Mouse (Mus musculus) C2C12 (cell line): ENCODE measurements around the gene Klk10.

ENCODE experiments used
- CEBPB ChIP-seq: IDR thresholded peaks from one replicate; pipeline ENCODE4 v1.6.1; 2011; ENCODE audit warnings: low read depth, mild to moderate bottlenecking, control low read depth, moderate library complexity
- CTCF ChIP-seq: IDR thresholded peaks from one replicate; pipeline ENCODE4 v1.5.1; 2011; ENCODE audit not compliant: control insufficient read depth, insufficient read depth, insufficient read length
- FOSL1 ChIP-seq: IDR thresholded peaks from one replicate; pipeline ENCODE4 v1.8.0; 2011; ENCODE audit warnings: mild to moderate bottlenecking, low read length; ENCODE audit not compliant: poor library complexity, insufficient read depth, severe bottlenecking
- MAX ChIP-seq: IDR thresholded peaks from one replicate; pipeline ENCODE4 v1.6.1; 2011; ENCODE audit warnings: mild to moderate bottlenecking, control low read depth
- MYOD1 ChIP-seq: IDR thresholded peaks from one replicate; pipeline ENCODE4 v1.6.1; 2011; ENCODE audit warnings: low read depth; ENCODE audit not compliant: control insufficient read depth, insufficient read length
- MYOG ChIP-seq: IDR thresholded peaks from one replicate; pipeline ENCODE4 v1.6.1; 2011; ENCODE audit not compliant: control insufficient read depth, insufficient read length; ENCODE audit errors: extremely low read depth
- USF1 ChIP-seq: IDR thresholded peaks from one replicate; pipeline ENCODE4 v1.6.1; 2011; ENCODE audit warnings: low read depth, mild to moderate bottlenecking, control low read depth, moderate library complexity

DNA sequence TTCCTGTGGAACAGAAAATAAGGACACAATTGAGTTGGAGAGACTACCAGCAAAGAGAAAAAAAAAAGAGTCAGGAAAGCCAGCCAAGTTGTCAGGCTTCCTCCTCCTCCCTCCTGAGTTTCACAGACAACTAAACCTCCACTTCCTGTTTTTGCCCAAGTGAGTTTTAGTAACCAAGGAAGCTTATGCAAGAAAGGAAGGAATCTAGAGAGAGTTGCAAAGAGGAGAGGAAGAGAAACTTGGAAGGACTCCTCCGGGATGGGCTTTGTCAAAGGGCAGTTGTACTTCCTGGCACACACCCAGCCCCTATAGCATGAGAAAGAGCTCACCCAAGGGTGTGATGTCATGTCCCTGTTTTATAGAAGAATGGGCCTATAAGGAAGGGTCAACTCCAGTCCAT lies 33.0 kb upstream of the Klk10 start:
- TF ChIP-seq CTCF (no peak), USF1 (no peak), MAX (no peak), MYOG (no peak), CEBPB (no peak), MYOD1 (no peak), FOSL1 (no peak)
